Mouse (Mus musculus) liver, adult (tissue): ENCODE measurements around the gene Lrrfip1.

ENCODE experiments used
- GATA4 ChIP-seq: IDR thresholded peaks from 2 replicates; pipeline ENCODE4 v1.6.1; 2014; ENCODE audit warnings: mild to moderate bottlenecking, low read length; ENCODE audit not compliant: insufficient replicate concordance

Gene Lrrfip1

DNA sequence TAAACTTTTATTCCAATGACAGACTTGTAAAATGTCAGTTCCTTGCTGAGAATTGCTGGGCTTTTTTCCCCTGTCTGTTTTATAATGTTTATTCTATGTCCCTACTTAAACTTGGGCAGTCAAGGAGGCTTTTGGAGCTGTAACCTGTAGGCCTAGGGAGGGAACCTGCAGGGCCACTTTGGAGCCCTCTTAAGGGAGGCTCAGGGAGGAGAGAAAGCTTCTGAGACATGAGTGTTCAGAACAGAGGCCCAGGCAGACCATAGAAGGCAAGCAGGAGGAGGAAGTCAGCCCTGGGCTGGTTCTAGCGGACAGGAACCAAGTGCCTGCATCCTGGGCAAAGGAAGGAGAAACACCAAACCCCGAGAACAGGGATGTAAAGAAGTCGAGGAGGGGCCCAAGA lies 56.3 kb downstream of the Lrrfip1 start:
- TF ChIP-seq GATA4 = no peak

DNA sequence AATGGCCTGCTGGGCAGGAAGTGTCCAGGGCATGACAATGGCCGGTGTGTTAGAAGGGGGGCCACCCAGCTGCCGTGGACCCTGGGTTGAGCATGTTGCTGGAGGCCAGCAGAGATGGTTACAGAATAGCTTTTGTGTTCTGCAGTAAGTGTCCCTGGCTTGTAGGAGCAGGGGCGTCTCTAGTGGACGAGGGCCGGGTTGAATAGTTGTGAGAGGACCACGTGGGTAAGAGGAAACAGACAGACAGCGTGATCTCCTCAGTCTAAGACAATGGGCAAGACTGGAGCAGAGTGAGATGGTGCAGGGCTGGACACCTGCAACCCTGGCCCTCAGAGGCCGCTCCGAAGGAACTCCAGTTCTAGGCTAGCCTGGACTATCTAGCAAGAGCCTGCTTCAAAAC lies 57.2 kb downstream of the Lrrfip1 start:
- TF ChIP-seq GATA4 = no peak

DNA sequence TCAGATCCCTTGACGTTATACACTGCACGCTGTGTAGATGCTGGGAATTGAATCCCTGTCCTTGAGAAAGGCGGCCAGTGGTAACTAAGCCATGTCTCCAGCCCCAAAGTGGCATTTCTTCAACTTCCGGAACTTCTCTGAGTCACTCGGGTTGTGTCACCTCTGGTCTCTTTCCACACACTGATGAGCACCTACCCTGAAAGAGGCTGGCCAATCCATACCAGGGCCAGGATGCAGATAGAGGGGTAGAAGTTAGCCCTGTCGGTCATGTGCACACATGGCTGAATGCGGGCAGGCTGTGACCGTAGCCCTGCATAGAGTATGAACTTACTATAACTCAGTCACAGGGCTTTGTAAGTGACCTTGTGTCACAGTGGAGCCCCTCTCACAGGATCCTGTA lies 57.9 kb downstream of the Lrrfip1 start:
- TF ChIP-seq GATA4 = no peak

DNA sequence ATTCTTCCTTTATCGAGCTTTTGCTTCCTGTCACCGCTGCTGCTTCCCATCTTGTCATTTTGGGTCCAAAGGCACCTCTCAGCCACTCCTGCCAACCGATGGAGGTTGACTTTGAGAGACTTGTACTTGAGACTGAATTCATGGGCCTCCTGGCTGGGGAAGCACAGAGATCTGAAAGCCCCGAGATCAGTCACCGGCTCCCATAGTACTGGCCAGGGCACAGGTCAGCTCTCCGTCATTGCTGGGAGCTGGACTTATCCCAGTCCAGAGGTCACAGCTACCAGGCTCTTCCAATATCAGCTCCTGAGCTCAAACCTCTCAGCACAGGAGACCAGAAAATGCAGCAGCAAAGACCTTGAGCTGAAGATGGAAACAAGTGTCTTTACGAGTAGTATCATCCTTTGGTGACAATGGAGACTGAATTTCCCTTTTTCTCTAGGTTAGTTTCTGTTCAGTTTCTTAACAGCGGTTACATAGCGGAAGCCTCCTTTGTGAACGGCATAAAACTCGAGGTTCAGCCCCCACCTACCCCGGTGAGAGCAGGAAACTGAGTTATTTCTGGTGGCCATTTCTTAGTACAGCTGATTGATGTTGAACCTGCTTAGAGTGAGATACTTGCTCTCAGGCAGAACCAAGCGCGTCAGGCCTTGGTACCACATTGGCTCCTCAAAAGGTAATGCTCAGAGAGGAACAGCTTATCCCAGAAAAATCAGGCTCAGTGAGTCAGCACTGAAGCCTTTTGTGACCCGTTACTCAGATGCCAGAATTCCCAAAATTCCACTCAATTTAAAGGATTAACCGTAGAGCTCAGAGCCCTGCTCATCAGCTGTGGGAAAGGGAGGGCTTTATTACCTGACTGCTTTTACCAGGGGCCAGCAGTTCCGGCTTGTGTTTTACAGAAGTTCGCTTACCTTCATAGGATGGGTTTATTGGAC lies 59.0 kb downstream of the Lrrfip1 start:
- TF ChIP-seq GATA4 = no peak

DNA sequence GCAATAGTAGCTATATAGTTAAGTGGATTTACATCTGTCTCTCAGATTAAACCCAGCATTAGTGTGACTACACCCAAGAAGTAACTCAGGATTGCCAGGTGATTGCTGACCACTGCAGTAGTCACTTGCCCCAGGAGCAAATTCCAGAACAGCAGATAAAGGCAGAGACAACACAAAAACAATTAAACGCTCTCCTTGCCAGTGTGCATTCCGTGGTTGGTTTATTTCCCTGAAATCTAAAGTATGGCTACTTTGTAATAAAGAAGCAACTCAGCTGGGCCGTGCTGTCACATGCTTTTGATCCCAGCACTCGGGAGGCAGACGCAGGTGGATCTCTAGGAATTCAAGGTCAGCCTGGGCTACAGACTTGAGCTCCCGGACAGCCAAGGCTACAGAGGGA lies 59.7 kb downstream of the Lrrfip1 start:
- no peak for TF ChIP-seq GATA4

DNA sequence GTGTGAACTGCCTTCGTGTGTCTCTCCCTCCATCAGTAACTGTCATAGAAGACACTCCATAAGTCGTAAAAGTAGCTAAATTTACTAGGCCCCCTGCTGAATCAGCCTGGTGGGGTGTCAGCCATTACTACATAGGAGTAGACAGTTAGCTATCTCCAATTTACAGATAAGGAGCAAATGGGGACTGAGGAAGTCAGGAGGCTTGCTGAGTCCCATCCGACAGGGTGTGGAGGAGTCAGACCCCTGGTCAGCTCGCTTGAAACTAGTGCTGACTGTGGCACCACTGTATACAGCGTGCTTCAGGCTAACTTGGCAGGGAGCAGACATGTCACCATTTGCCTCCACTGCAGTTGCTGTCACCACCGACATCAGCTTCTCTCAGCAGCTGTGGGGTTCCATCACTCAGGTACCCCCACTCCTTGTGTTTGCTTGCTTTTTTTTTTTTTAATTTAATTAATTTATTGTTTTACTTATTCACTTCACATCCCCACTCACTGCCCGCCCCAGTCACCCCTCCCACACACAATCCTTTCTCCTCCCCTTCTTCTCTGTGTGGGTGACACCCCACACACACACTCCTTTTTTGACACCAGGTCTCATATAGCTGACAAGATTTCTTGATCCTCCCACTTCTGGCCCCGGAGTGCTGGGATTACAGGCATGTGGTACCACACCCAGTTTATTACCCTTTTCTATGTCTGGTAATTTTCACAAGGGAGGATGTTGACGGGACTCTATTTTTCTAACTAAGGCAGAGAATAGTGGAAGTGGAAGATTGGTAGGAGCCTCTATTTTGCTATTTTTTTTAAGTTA lies 61.5 kb downstream of the Lrrfip1 start:
- no peak for TF ChIP-seq GATA4

DNA sequence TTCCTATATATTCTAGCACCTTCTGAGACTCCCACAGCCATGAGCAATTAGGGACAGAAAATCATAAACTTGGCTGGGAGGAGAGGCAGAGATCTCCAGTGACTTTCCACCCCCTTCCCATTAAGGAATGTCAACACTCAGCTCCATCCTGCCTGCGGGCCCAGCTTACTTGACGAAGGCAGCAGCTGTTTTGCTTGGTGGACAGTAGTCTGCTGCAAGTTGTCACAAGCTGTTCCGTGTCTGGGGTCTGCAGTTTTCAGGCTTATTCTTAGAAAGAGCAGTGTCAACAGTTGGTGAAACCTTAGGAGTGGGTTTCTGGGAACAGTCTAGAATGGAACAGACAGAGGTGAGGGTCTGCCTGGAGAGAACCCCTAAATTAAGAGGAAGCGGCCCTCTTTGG lies 62.6 kb downstream of the Lrrfip1 start:
- no peak for TF ChIP-seq GATA4

DNA sequence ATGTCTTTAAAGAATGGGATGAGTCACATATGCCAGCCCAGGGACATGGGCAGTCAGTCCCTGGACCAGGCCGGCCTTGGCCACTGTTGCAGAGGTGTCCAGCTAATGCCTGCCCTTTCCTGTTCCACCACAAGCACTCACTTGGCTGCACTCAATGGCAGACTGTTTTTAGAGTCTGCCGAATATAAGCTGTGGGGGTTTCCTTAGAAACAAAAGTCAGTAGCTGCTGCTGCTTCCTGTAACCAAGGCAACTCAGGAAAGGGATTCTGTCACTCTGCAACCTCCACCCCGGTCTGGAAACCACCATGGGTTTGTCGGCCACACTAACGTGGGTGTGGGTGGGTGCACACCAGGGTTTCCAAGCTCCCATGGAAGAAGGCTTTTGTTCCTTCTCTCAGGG lies 63.8 kb downstream of the Lrrfip1 start:
- no peak for TF ChIP-seq GATA4

DNA sequence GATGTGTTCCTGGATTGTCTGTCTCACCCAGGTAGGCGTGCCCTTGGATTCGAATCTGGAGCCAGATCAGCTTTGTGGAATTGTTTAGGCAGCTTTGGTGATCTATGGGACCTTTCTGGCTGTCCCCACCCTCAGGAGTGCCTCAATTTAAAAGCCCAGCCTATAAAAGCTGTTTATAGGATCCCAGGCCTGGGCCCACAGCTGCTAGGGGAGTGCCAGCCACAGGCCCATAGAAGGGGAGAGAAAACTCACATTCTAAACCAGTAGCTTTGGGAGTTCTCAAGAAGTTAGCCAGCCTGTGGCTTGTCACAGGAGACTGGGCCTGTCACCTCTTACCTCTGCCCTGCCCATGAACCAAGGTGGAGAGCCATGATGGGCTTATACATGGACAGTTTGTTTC lies 65.5 kb downstream of the Lrrfip1 start:
- no peak for TF ChIP-seq GATA4

DNA sequence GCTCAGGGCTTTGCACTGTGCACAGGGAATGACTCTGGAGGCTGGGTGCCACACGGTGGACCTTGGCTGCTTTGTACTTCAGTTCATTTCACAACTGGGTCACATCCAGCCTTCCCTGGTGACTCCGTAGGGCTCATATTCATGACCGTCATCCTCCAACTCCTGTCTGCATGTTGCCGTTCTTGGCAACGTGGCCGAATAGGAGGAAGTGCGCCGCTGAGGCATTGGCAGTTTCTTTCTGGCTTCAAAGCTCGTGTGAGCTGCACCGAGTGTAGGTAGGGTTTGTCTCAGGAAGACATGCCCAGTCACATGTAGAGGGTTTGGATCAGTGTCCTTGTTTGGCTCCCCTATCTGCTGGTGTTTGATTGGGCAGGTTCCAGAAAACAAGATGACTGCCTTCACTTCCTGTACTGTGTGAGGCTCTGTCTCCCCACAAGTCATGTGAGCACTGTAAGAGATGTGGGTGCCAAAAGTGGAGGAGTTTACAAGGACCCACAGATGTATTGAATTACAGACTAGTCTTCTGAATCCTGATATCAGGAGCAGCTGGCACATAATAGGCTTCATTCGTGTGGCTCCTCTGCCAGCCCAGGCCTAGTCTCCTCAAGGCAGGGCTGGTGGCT lies 66.5 kb downstream of the Lrrfip1 start:
- TF ChIP-seq GATA4 = no peak

DNA sequence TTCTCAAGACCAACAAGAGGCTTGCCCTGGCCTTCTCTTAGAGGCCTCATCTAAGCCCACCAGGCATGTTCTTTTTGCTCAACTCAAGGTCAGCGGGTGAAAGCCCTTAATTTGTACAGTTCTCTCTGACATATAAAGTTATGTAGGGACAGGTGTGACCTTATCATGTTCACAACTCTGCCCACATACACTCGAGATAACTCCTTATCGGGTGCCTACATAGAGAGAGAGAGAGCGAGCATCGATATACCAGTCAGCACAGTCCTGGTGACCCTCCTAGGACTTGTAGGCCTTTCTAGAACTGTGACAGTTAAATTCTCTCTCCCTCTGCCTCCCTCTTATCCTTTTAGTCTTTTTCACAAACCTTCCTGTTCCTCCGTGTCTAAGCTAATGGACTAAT lies 67.5 kb downstream of the Lrrfip1 start:
- TF ChIP-seq GATA4 = no peak

DNA sequence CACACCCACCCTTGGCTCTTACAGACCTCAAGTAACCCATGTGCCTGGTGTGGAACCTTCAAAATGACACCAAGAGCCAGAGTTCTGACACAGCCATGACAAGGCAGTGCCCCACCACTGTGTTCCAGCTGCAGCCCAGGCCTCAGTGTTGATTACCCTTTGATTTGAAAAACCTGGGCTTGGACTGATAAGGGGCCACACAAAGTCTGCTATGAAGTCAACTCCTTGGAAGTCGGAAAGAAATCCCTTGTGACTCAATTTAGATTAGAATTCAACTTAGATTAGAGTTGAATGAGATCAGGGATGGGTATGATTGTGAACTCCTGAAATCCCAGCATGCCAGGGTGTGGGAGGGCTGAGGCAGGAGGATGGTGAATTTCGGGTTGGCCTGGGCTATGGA lies 68.1 kb downstream of the Lrrfip1 start:
- TF ChIP-seq GATA4 = no peak

DNA sequence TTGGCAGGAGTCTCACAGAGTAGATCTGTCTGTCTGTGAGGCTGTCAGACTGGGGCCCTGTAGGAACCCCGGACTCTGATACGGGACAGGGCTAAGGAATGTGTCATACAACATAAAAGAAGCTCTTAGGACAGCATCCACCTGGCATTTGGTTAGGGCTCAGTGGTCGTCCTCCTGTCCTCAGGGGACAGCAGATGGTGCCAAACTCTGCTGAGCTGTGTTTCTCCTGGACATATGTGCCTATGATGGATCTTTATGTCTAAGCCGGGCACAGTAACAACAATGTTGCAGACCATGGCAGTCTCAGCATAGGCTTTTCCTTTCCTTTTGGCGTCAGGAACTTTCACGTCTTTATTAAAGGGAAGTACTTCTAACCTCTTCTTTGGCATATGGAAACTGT lies 69.2 kb downstream of the Lrrfip1 start:
- no peak for TF ChIP-seq GATA4

DNA sequence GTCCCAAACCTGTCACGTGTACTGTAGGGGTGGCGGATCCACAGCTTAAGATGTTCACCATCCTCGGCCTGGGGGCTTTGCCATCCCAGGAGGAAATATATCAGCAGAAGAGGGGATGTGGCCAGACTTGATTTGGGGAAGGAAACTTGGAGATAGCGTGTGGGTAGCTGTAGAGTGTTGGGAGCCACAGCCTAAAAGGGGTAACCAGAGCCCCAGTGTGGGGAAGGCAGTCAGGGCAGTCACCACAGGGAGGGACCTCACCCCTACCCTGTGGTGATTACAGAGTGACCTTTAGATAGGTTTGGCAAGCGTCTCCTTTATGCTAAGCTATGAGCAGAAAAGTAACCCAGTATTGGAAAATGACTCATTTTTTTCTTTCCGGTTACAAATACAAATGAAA lies 71.0 kb downstream of the Lrrfip1 start:
- TF ChIP-seq GATA4 = no peak

DNA sequence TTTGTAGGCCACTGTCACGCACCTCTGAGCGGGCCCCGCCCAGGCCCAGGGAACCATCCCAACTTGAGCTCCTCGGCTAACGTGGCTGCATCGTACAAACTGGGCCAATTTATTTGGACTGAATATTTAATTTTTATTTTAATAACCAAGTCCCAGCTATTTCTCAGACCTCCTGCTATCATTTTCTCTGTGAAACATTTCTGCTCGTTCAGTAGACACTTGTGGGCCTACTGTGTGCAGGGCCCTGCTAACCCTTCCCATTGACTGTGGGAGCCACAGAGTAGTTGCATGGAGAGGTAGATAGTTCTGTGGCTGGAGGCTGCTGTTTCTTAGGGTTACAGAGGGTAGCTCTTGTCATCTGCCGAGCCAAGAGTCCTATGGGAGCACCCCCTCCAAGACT lies 72.0 kb downstream of the Lrrfip1 start:
- no peak for TF ChIP-seq GATA4
